Mouse (Mus musculus): Measurements from ENCODE around the gene Gm28870.
"Not testable (repeated sequence)": the region's sequence is repeated elsewhere in the genome, so short reads cannot be mapped to it uniquely, and the experiment has no call there.

The Gm28870 gene

GRCm38 (mm10) chrY:50096976-50097375 is at the start of gene Gm28870:
Gene Gm28870, plus strand, starts transcription at chrY:50097276.
- DNase-seq (ENCODE audit: extremely low read depth, low read depth, low spot score): not testable (repeated sequence)
